Mouse (Mus musculus): ENCODE measurements around the gene Evc2. TPM values are rescaled to one million over a fixed set of nuclear protein-coding genes. Genes with fewer than 3 reads are reported as not detected.

Evc2 gene
- polyA plus RNA-seq, 2 experiments: 22.0 to 46.2 TPM

GRCm38 (mm10) chr5:37336485-37337105, 1.7 kb upstream of the Evc2 start, which contains the start of gene Evc:
Evc (minus strand) TSS chr5:37336894.
- H3K4me2 ChIP-seq (replicated peaks; ENCODE audit: low read depth, low read length, severe bottlenecking): peak within 1 kb of the TSS; percentile 74
- peaks cover 33% of the 10 kb centered on the region for H3K4me1 ChIP-seq (ENCODE audit: control insufficient read depth, insufficient read depth, low read length)
- H3K9ac ChIP-seq (ENCODE audit: low read depth, low read length, severe bottlenecking): peak within 1 kb of the TSS; percentile 81
- peak; percentile 85 for ATAC-seq (ENCODE audit: low FRiP score, low read depth)
- H3K36me3 ChIP-seq (ENCODE audit: control insufficient read depth, insufficient read depth, low read length): peaks cover 22% of the 10 kb centered on the region
- H3K27ac ChIP-seq (replicated peaks; ENCODE audit: low read depth, low read length): peak within 1 kb of the TSS; percentile 59
- DNase-seq (ENCODE audit: low spot score): peak; percentile 81
- H3K4me3 ChIP-seq (replicated peaks; ENCODE audit: low read length): peak within 1 kb of the TSS; percentile 74
- WGBS: under 1% methylated on average over 38 of the region's 48 CpGs
- no peak for TF ChIP-seq POLR2A (IDR thresholded peaks at IDR 0.05; ENCODE audit: borderline replicate concordance, extremely low read depth, insufficient read depth, insufficient read length)
- no peaks in the 10 kb centered on the region for H3K27me3 ChIP-seq (ENCODE audit: control insufficient read depth, insufficient read depth, low read length)
- no peaks in the 10 kb centered on the region for H3K9me3 ChIP-seq (ENCODE audit: control insufficient read depth, low read length)

DNA sequence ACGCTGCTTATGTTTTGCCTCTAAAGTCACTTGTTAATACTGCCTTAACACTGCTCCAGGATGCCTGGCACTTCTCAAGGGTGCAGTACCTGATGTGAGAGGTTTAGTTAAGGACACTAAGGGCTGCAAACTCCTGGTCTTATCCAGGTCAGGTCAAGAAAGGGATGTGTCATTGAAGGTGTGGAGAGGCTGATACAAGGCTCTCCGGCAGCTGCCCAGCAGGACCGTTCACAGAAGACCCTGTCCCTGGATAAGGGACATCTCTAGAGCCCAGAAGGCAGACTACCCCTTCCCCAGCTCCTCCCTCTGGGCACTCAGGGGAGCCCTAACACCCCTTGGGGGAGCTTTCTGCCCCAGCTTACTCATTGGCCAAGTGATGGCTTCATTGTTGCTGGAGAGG, 603 bp upstream of the Evc2 start:
- TF ChIP-seq POLR2A (IDR thresholded peaks at IDR 0.05; ENCODE audit: borderline replicate concordance, extremely low read depth, insufficient read depth, insufficient read length): no peak
- Histone ChIP-seq H3K27me3 (ENCODE audit: control insufficient read depth, insufficient read depth, low read length) (no peaks in the 10 kb centered on the region), H3K9ac (ENCODE audit: low read depth, low read length, severe bottlenecking) (peak overlapping the region; percentile 77), H3K4me1 (ENCODE audit: control insufficient read depth, insufficient read depth, low read length) (peaks cover 33% of the 10 kb centered on the region), H3K9me3 (ENCODE audit: control insufficient read depth, low read length) (no peaks in the 10 kb centered on the region), H3K36me3 (ENCODE audit: control insufficient read depth, insufficient read depth, low read length) (peaks cover 15% of the 10 kb centered on the region), H3K27ac (replicated peaks; ENCODE audit: low read depth, low read length) (peak overlapping the region; percentile 82), H3K4me2 (replicated peaks; ENCODE audit: low read depth, low read length, severe bottlenecking) (peak overlapping the region; percentile 74), H3K4me3 (replicated peaks; ENCODE audit: low read length) (peak overlapping the region; percentile 74)
- DNase-seq (ENCODE audit: low spot score) (no peak), ATAC-seq (ENCODE audit: low FRiP score, low read depth) (no peak)
- 78% methylated on average over 3 of the region's 3 CpGs for WGBS

GRCm38 (mm10) chr5:37343962-37344361, 5.7 kb downstream of the Evc2 start:
- H3K9me3 ChIP-seq (ENCODE audit: control insufficient read depth, low read length): no peaks in the 10 kb centered on the region
- 90% methylated on average over 2 of the region's 2 CpGs for WGBS
- no peak for ATAC-seq (ENCODE audit: low FRiP score, low read depth)
- no peak overlapping the region for H3K27ac ChIP-seq (replicated peaks; ENCODE audit: low read depth, low read length)
- no peaks in the 10 kb centered on the region for H3K27me3 ChIP-seq (ENCODE audit: control insufficient read depth, insufficient read depth, low read length)
- no peak overlapping the region for H3K4me3 ChIP-seq (replicated peaks; ENCODE audit: low read length)
- no peak overlapping the region for H3K9ac ChIP-seq (ENCODE audit: low read depth, low read length, severe bottlenecking)
- DNase-seq (ENCODE audit: low spot score): no peak
- no peak overlapping the region for H3K4me2 ChIP-seq (replicated peaks; ENCODE audit: low read depth, low read length, severe bottlenecking)
- peaks cover 27% of the 10 kb centered on the region for H3K36me3 ChIP-seq (ENCODE audit: control insufficient read depth, insufficient read depth, low read length)
- TF ChIP-seq POLR2A (IDR thresholded peaks at IDR 0.05; ENCODE audit: borderline replicate concordance, extremely low read depth, insufficient read depth, insufficient read length): no peak
- peaks cover 5% of the 10 kb centered on the region for H3K4me1 ChIP-seq (ENCODE audit: control insufficient read depth, insufficient read depth, low read length)

DNA sequence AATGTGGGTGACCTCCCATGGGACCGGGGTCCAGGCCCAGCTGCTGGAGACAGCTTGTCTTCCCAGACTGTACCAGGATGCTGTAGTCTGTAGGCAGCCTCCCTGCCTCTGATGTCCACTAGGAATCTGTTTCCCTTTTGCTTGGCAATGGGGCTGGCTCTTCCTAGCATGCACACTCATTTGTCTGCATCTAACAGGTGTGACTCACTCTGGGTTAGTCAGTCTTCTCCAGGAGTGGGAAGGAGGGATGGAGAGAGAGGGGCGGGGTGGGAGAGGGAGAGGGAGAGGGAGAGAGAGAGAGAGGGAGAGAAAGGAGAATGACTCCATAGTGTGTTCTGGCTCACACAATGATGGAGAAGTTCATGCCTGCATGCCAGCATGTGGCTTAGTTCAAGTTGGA, 13.5 kb downstream of the Evc2 start:
- Histone ChIP-seq H3K4me2 (replicated peaks; ENCODE audit: low read depth, low read length, severe bottlenecking) (no peak overlapping the region), H3K36me3 (ENCODE audit: control insufficient read depth, insufficient read depth, low read length) (peaks cover 51% of the 10 kb centered on the region), H3K4me3 (replicated peaks; ENCODE audit: low read length) (no peak overlapping the region), H3K27ac (replicated peaks; ENCODE audit: low read depth, low read length) (no peak overlapping the region), H3K4me1 (ENCODE audit: control insufficient read depth, insufficient read depth, low read length) (no peaks in the 10 kb centered on the region), H3K9ac (ENCODE audit: low read depth, low read length, severe bottlenecking) (no peak overlapping the region), H3K27me3 (ENCODE audit: control insufficient read depth, insufficient read depth, low read length) (no peaks in the 10 kb centered on the region), H3K9me3 (ENCODE audit: control insufficient read depth, low read length) (no peaks in the 10 kb centered on the region)
- no peak for DNase-seq (ENCODE audit: low spot score)
- ATAC-seq (ENCODE audit: low FRiP score, low read depth): no peak
- 90% methylated on average over 2 of the region's 2 CpGs for WGBS
- TF ChIP-seq POLR2A (IDR thresholded peaks at IDR 0.05; ENCODE audit: borderline replicate concordance, extremely low read depth, insufficient read depth, insufficient read length): no peak

- ATAC-seq (ENCODE audit: low FRiP score, low read depth): no peak
- Histone ChIP-seq H3K36me3 (ENCODE audit: control insufficient read depth, insufficient read depth, low read length) (peaks cover 54% of the 10 kb centered on the region), H3K9me3 (ENCODE audit: control insufficient read depth, low read length) (no peaks in the 10 kb centered on the region), H3K27me3 (ENCODE audit: control insufficient read depth, insufficient read depth, low read length) (no peaks in the 10 kb centered on the region), H3K9ac (ENCODE audit: low read depth, low read length, severe bottlenecking) (no peak overlapping the region), H3K4me1 (ENCODE audit: control insufficient read depth, insufficient read depth, low read length) (no peaks in the 10 kb centered on the region), H3K27ac (replicated peaks; ENCODE audit: low read depth, low read length) (no peak overlapping the region), H3K4me2 (replicated peaks; ENCODE audit: low read depth, low read length, severe bottlenecking) (no peak overlapping the region), H3K4me3 (replicated peaks; ENCODE audit: low read length) (no peak overlapping the region)
- no peak for TF ChIP-seq POLR2A (IDR thresholded peaks at IDR 0.05; ENCODE audit: borderline replicate concordance, extremely low read depth, insufficient read depth, insufficient read length)
- DNase-seq (ENCODE audit: low spot score): no peak
- 86% methylated on average over 4 of the region's 4 CpGs for WGBS
Observed at GRCm38 (mm10) chr5:37354385-37354784, 16.1 kb downstream of the Evc2 start.

Data from limb, embryonic 14.5 days (tissue).